Mouse (Mus musculus): ENCODE results near the gene Svep1.

DNA sequence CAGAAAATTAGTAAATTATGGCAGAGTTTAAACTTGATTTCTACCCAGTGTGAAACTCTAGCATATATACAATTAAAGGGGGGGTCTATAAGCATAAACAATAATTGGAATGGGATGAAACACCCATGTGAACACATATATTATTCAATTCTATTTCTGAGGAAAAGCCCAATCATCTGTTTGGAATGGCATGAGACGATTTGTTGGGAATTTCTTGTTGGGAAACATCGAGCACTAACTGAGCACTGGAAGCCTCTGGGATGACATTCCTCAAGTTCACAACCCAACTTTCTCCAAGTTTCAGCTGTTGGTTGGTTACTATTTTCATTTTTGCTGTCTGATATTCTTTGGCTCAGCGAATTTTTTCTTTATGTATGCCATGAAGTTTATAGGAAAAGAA is 21.3 kb downstream of the Svep1 start:
- TF ChIP-seq CTCF (IDR thresholded peaks at IDR 0.05; ENCODE audit: low read depth, low read length) (no peak), TAL1 (conservative IDR thresholded peaks at IDR 0.05; ENCODE audit: low read depth, low read length) (no peak), GATA1 (IDR thresholded peaks at IDR 0.05; ENCODE audit: borderline replicate concordance, low read length) (no peak)

All from G1E (cell line).